Mouse (Mus musculus) bone marrow macrophage, adult 2 months (primary cell): ENCODE data around the gene Ttll1.

Experiments used
- CTCF ChIP-seq: IDR thresholded peaks from 2 replicates; pipeline ENCODE4 v1.5.1; 2012; ENCODE audit warnings: low read depth, mild to moderate bottlenecking, low read length, moderate library complexity
- POLR2A ChIP-seq: IDR thresholded peaks from 2 replicates; pipeline ENCODE4 v1.6.1; 2012; ENCODE audit warnings: mild to moderate bottlenecking, low read depth, low read length, borderline replicate concordance

- TF ChIP-seq POLR2A (no peak), CTCF (no peak)
These were observed 15.5 kb downstream of the Ttll1 start for GRCm38 (mm10) chr15:83495195-83495594.
